Mouse (Mus musculus) CH12.LX (cell line): Measurements from ENCODE around the gene Cxcl13. TPM values are rescaled to one million over a fixed set of nuclear protein-coding genes. Genes with fewer than 3 reads are reported as not detected.

Experiments
- DNase-seq: peaks from one replicate; pipeline ENCODE4 v3.0.0-alpha.2; 2013; ENCODE audit errors: extremely low read depth
- H3K27ac ChIP-seq: 2 replicates; pipeline ENCODE4 v1.5.1; 2012; ENCODE audit warnings: low read depth, mild to moderate bottlenecking, control low read depth, moderate library complexity; ENCODE audit not compliant: insufficient read depth
- H3K27me3 ChIP-seq: replicated peaks from 2 replicates; pipeline ENCODE3; 2012; ENCODE audit warnings: inconsistent platforms
- H3K36me3 ChIP-seq, 2 experiments: replicated peaks in 1 of 2; 2 replicates each; pipeline versions ENCODE3 to v1.6.1; 2012; ENCODE audit warnings: inconsistent platforms in 1 of 2, low read length in 1 of 2, mild to moderate bottlenecking in 1 of 2, mixed read lengths in 1 of 2, moderate library complexity in 1 of 2; ENCODE audit not compliant: control insufficient read depth in 1 of 2, insufficient read depth in 1 of 2
- H3K4me1 ChIP-seq, 2 experiments: 2 replicates each; pipeline ENCODE4 v1.6.1; 2012; ENCODE audit warnings: inconsistent platforms in 1 of 2, moderate library complexity in 1 of 2; ENCODE audit not compliant: insufficient read depth in 2 of 2, control insufficient read depth in 1 of 2
- H3K4me2 ChIP-seq: 2 replicates; pipeline ENCODE4 v1.6.1; 2012; ENCODE audit warnings: low read depth, mild to moderate bottlenecking, control low read depth; ENCODE audit not compliant: poor library complexity, insufficient read depth, severe bottlenecking
- H3K4me3 ChIP-seq, 3 experiments: fragments of 150-350 bp in 1 of 3; sonication (generic) in 1 of 3; replicated peaks in 1 of 3; 2 replicates each; pipeline versions ENCODE3 to v1.5.1; 2011 to 2012; ENCODE audit warnings: low read depth in 2 of 3, low read length in 2 of 3, mild to moderate bottlenecking in 2 of 3, moderate library complexity in 2 of 3, control low read depth in 1 of 3, improper control_type of control experiment in 1 of 3, inconsistent platforms in 1 of 3, mixed read lengths in 1 of 3; ENCODE audit not compliant: poor library complexity in 1 of 3
- H3K79me2 ChIP-seq: replicated peaks from 2 replicates; pipeline ENCODE4 v1.6.1; 2012; ENCODE audit warnings: mild to moderate bottlenecking, moderate library complexity; ENCODE audit not compliant: control insufficient read depth, poor library complexity, insufficient read depth, severe bottlenecking; ENCODE audit errors: extremely low read depth
- H3K9ac ChIP-seq: 2 replicates; pipeline ENCODE4 v1.6.1; 2012; ENCODE audit warnings: low read depth, mild to moderate bottlenecking, control low read depth, moderate library complexity; ENCODE audit not compliant: insufficient read depth
- H3K9me3 ChIP-seq: replicated peaks from 2 replicates; pipeline ENCODE3; 2012; ENCODE audit warnings: low read length, inconsistent platforms, mixed read lengths
- BHLHE40 ChIP-seq: IDR thresholded peaks from 2 replicates; pipeline ENCODE4 v1.6.1; 2011; ENCODE audit warnings: mild to moderate bottlenecking, low read depth, low read length, improper control_type of control experiment
- CHD2 ChIP-seq: IDR thresholded peaks from 2 replicates; pipeline ENCODE4 v1.6.1; 2011; ENCODE audit warnings: low read length, improper control_type of control experiment
- CTCF ChIP-seq, 2 experiments: IDR thresholded peaks in 1 of 2; conservative IDR thresholded peaks in 1 of 2; 2 replicates each; pipeline ENCODE4 v1.5.1; 2011 to 2012; ENCODE audit warnings: low read depth in 2 of 2, low read length in 2 of 2, improper control_type of control experiment in 1 of 2, inconsistent platforms in 1 of 2, mild to moderate bottlenecking in 1 of 2, moderate library complexity in 1 of 2
- ELF1 ChIP-seq: IDR thresholded peaks from 2 replicates; pipeline ENCODE4 v1.6.1; 2014; ENCODE audit warnings: low read depth, mild to moderate bottlenecking, inconsistent platforms, low read length, improper control_type of control experiment
- ETS1 ChIP-seq: conservative IDR thresholded peaks from 2 replicates; pipeline ENCODE4 v1.6.1; 2012; ENCODE audit warnings: low read depth, mild to moderate bottlenecking, inconsistent platforms, low read length, improper control_type of control experiment, moderate library complexity
- HCFC1 ChIP-seq: IDR thresholded peaks from 2 replicates; pipeline ENCODE4 v1.6.1; 2012; ENCODE audit warnings: low read depth, mild to moderate bottlenecking, inconsistent platforms, low read length, improper control_type of control experiment
- IRF4 ChIP-seq: IDR thresholded peaks from 2 replicates; pipeline ENCODE4 v1.6.1; 2014; ENCODE audit warnings: low read depth, mild to moderate bottlenecking, inconsistent platforms, low read length, improper control_type of control experiment
- JUN ChIP-seq: IDR thresholded peaks from 2 replicates; pipeline ENCODE4 v1.6.1; 2011; ENCODE audit warnings: low read depth, mild to moderate bottlenecking, low read length, improper control_type of control experiment, moderate library complexity; ENCODE audit not compliant: insufficient read depth
- JUND ChIP-seq: conservative IDR thresholded peaks from 2 replicates; pipeline ENCODE4 v1.6.1; 2011; ENCODE audit warnings: low read depth, low read length, improper control_type of control experiment
- KAT2A ChIP-seq: IDR thresholded peaks from 2 replicates; pipeline ENCODE4 v1.6.1; 2012; ENCODE audit warnings: low read length, improper control_type of control experiment, inconsistent platforms; ENCODE audit not compliant: insufficient replicate concordance
- MAFK ChIP-seq: IDR thresholded peaks from 2 replicates; pipeline ENCODE4 v1.6.1; 2011; ENCODE audit warnings: low read length, improper control_type of control experiment; ENCODE audit not compliant: insufficient replicate concordance
- MEF2A ChIP-seq: IDR thresholded peaks from 2 replicates; pipeline ENCODE4 v1.6.1; 2014; ENCODE audit warnings: low read depth, mild to moderate bottlenecking, inconsistent platforms, low read length, improper control_type of control experiment, borderline replicate concordance
- MYC ChIP-seq: IDR thresholded peaks from 2 replicates; pipeline ENCODE4 v1.6.1; 2011; ENCODE audit warnings: low read depth, mild to moderate bottlenecking, improper control_type of control experiment, low read length
- NELFE ChIP-seq: IDR thresholded peaks from 2 replicates; pipeline ENCODE4 v1.6.1; 2011; ENCODE audit warnings: low read depth, low read length, improper control_type of control experiment
- PAX5 ChIP-seq: IDR thresholded peaks from 2 replicates; pipeline ENCODE4 v1.6.1; 2012; ENCODE audit warnings: low read length, inconsistent platforms, mixed read lengths
- POLR2A ChIP-seq: IDR thresholded peaks from 2 replicates; pipeline ENCODE4 v1.6.1; 2011; ENCODE audit warnings: low read depth, mild to moderate bottlenecking, improper control_type of control experiment, low read length
- POLR2AphosphoS2 ChIP-seq: IDR thresholded peaks from 2 replicates; pipeline ENCODE4 v1.6.1; 2011; ENCODE audit warnings: low read depth, low read length, improper control_type of control experiment
- RCOR1 ChIP-seq: conservative IDR thresholded peaks from 2 replicates; pipeline ENCODE4 v1.6.1; 2012; ENCODE audit warnings: low read depth, mild to moderate bottlenecking, inconsistent platforms, low read length, improper control_type of control experiment
- SMC3 ChIP-seq: IDR thresholded peaks from 2 replicates; pipeline ENCODE4 v1.6.1; 2011; ENCODE audit warnings: low read depth, low read length, improper control_type of control experiment
- TBP ChIP-seq: conservative IDR thresholded peaks from 2 replicates; pipeline ENCODE4 v1.6.1; 2011; ENCODE audit warnings: low read depth, low read length, improper control_type of control experiment
- TCF12 ChIP-seq: IDR thresholded peaks from 2 replicates; pipeline ENCODE4 v1.6.1; 2014; ENCODE audit warnings: low read depth, mild to moderate bottlenecking, inconsistent platforms, low read length, improper control_type of control experiment
- UBTF ChIP-seq: IDR thresholded peaks from 2 replicates; pipeline ENCODE4 v1.6.1; 2012; ENCODE audit warnings: low read depth, mild to moderate bottlenecking, inconsistent platforms, low read length, improper control_type of control experiment, moderate library complexity
- USF1 ChIP-seq: IDR thresholded peaks from 2 replicates; pipeline ENCODE4 v1.6.1; 2014; ENCODE audit warnings: low read depth, mild to moderate bottlenecking, inconsistent platforms, low read length, improper control_type of control experiment
- USF2 ChIP-seq: conservative IDR thresholded peaks from 2 replicates; pipeline ENCODE4 v1.6.1; 2011; ENCODE audit warnings: low read depth, low read length, improper control_type of control experiment
- ZKSCAN1 ChIP-seq: IDR thresholded peaks from 2 replicates; pipeline ENCODE4 v1.6.1; 2012; ENCODE audit warnings: low read depth, inconsistent platforms, low read length, improper control_type of control experiment, borderline replicate concordance
- ZMIZ1 ChIP-seq: IDR thresholded peaks from 2 replicates; pipeline ENCODE4 v1.6.1; 2012; ENCODE audit warnings: low read depth, mild to moderate bottlenecking, inconsistent platforms, low read length, improper control_type of control experiment
- ZNF384 ChIP-seq: IDR thresholded peaks from 2 replicates; pipeline ENCODE4 v1.6.1; 2012; ENCODE audit warnings: low read depth, low read length, improper control_type of control experiment, inconsistent platforms
- dilution Hi-C: fragments of 300-500 bp; cut with MboI; formaldehyde crosslinking; loops from 2 replicates; pipeline ENCODE4 v1.14.3; 2020; ENCODE audit warnings: low sequenced_read_pairs; ENCODE audit not compliant: extremely low pct_unique_long_range_greater_than_20kb, extremely low pct_ligation_motif_present
- in situ Hi-C: fragments of 300-500 bp; cut with MboI; formaldehyde crosslinking; loops from 3 replicates; pipeline ENCODE4 v1.14.3; 2019; ENCODE audit warnings: low sequenced_read_pairs, low pct_ligation_motif_present, low pct_unique_long_range_greater_than_20kb, mixed read lengths
- polyA plus RNA-seq: library from polyadenylated mRNA; unstranded; fragments of >175 nt; gene quantifications from 2 replicates; pipeline ENCODE4 v1.2.1, GENCODE M21; 2012; ENCODE audit warnings: low read depth; ENCODE audit not compliant: insufficient read length
- total RNA-seq, 2 experiments: library from RNA; depleted of rRNA; stranded (reverse); fragments of 300-350 nt in 1 of 2; fragments of >200 nt in 1 of 2; gene quantifications; 2 replicates each; pipeline ENCODE4 v1.2.3; 2012 to 2014

Cxcl13 gene
- total and polyA plus RNA-seq, 3 experiments: not detected

- Histone ChIP-seq H3K4me3 (no peak overlapping the region), H3K79me2 (no peaks in the 10 kb centered on the region), H3K27me3 (no peaks in the 10 kb centered on the region), H3K4me1 (peaks cover 2 to 3% of the 10 kb centered on the region in 2 experiments; a peak in 2 of 4 replicates), H3K9me3 (no peaks in the 10 kb centered on the region)
- no peak for DNase-seq
- TF ChIP-seq CHD2 (no peak), NELFE (no peak), KAT2A (no peak), TCF12 (no peak), USF2 (no peak), ELF1 (no peak), JUND (no peak), TBP (no peak), MYC (no peak), USF1 (no peak), CTCF (conservative IDR thresholded peaks at IDR 0.05 in 1 of 2, IDR thresholded peaks at IDR 0.05 in 1 of 2; ENCODE audit: low read depth in 2 of 2, low read length in 2 of 2) (no peak), ZNF384 (no peak), SMC3 (no peak), POLR2A (no peak)
- TF ChIP-seq, all 38 proteins: peak for 0
- no peak overlapping the region for H3K4me2 ChIP-seq
- H3K9ac ChIP-seq: no peak overlapping the region
- H3K36me3 ChIP-seq: no peaks in the 10 kb centered on the region
- in situ Hi-C loops (no loop called here), dilution Hi-C loops (no loop called here)
- H3K27ac ChIP-seq: no peak overlapping the region
Observed at GRCm38 (mm10) chr5:95991339-95992292, 34.9 kb downstream of the Cxcl13 start.

- TF ChIP-seq TBP (no peak), POLR2AphosphoS2 (no peak), CHD2 (no peak), HCFC1 (no peak), BHLHE40 (no peak), JUND (no peak), JUN (no peak), MEF2A (no peak), RCOR1 (no peak), UBTF (no peak), PAX5 (no peak), ZNF384 (no peak), MAFK (no peak), ETS1 (no peak), ZMIZ1 (no peak), SMC3 (no peak), IRF4 (no peak), ZKSCAN1 (no peak)
- TF ChIP-seq, all 38 proteins: peak for 0
- no peaks in the 10 kb centered on the region for H3K27me3 ChIP-seq
- no peaks in the 10 kb centered on the region for H3K79me2 ChIP-seq
- H3K4me3 ChIP-seq: no peak overlapping the region
- in situ Hi-C loops (no loop called here), dilution Hi-C loops (no loop called here)
- no peaks in the 10 kb centered on the region for H3K36me3 ChIP-seq
- H3K9ac ChIP-seq: no peak overlapping the region
- peaks cover 2 to 3% of the 10 kb centered on the region in 2 experiments; a peak in 2 of 4 replicates for H3K4me1 ChIP-seq
- H3K9me3 ChIP-seq: no peaks in the 10 kb centered on the region
- no peak overlapping the region for H3K4me2 ChIP-seq
- no peak for DNase-seq
- H3K27ac ChIP-seq: no peak overlapping the region
Observed at GRCm38 (mm10) chr5:95997276-95997675, 40.5 kb downstream of the Cxcl13 start.
